Mouse (Mus musculus) 416B (cell line): ENCODE measurements around the gene Tmem156.
A peak's percentile ranks its signal among the peaks of the same experiment; 100 is the strongest.

ENCODE experiments used
- DNase-seq: peaks from one replicate; pipeline ENCODE4 v3.0.0; 2011; ENCODE audit warnings: low read depth

Tmem156 gene

GRCm38 (mm10) chr5:65096805-65097204 lies 4.9 kb upstream of the Tmem156 start:
- no peak for DNase-seq

- no peak for DNase-seq
These were observed 4.2 kb upstream of the Tmem156 start for GRCm38 (mm10) chr5:65096082-65096481.

- peak; percentile 63 for DNase-seq
These were observed 3.1 kb upstream of the Tmem156 start for GRCm38 (mm10) chr5:65094902-65095545.

GRCm38 (mm10) chr5:65093769-65094168 lies 1.8 kb upstream of the Tmem156 start:
- DNase-seq, result no peak

GRCm38 (mm10) chr5:65091184-65091858 lies 611 bp downstream of the Tmem156 start:
- peak; percentile 91 for DNase-seq

GRCm38 (mm10) chr5:65089707-65090106 lies 2.2 kb downstream of the Tmem156 start:
- peak; percentile 57 for DNase-seq

- peak; percentile 85 for DNase-seq
These were observed 5.4 kb downstream of the Tmem156 start for GRCm38 (mm10) chr5:65086522-65086921.

GRCm38 (mm10) chr5:65081836-65082235 lies 10.1 kb downstream of the Tmem156 start:
- no peak for DNase-seq

GRCm38 (mm10) chr5:65079881-65080280 lies 12.1 kb downstream of the Tmem156 start:
- no peak for DNase-seq

GRCm38 (mm10) chr5:65078081-65078480 lies 13.9 kb downstream of the Tmem156 start:
- DNase-seq, result peak; percentile 56

GRCm38 (mm10) chr5:65076748-65077147 lies 15.2 kb downstream of the Tmem156 start:
- no peak for DNase-seq

GRCm38 (mm10) chr5:65076087-65076486 lies 15.8 kb downstream of the Tmem156 start:
- peak; percentile 72 for DNase-seq

GRCm38 (mm10) chr5:65074693-65075092 lies 17.2 kb downstream of the Tmem156 start:
- DNase-seq, result no peak

GRCm38 (mm10) chr5:65073247-65073646 lies 18.7 kb downstream of the Tmem156 start:
- no peak for DNase-seq

GRCm38 (mm10) chr5:65071689-65072118 lies 20.2 kb downstream of the Tmem156 start:
- no peak for DNase-seq

- no peak for DNase-seq
These were observed 22.1 kb downstream of the Tmem156 start for GRCm38 (mm10) chr5:65069872-65070271.

- no peak for DNase-seq
These were observed 23.8 kb downstream of the Tmem156 start for GRCm38 (mm10) chr5:65068166-65068565.

- DNase-seq, result no peak
These were observed 28.7 kb downstream of the Tmem156 start for GRCm38 (mm10) chr5:65063266-65063665.

GRCm38 (mm10) chr5:65062236-65062635 lies 29.7 kb downstream of the Tmem156 start:
- DNase-seq, result no peak

- peak; percentile 42 for DNase-seq
These were observed 32.1 kb downstream of the Tmem156 start for GRCm38 (mm10) chr5:65059806-65060205.

- peak; percentile 28 for DNase-seq
These were observed 34.3 kb downstream of the Tmem156 start for GRCm38 (mm10) chr5:65057596-65057995.

GRCm38 (mm10) chr5:65051513-65051912 lies 40.4 kb downstream of the Tmem156 start:
- no peak for DNase-seq

GRCm38 (mm10) chr5:65049880-65050279 lies 42.1 kb downstream of the Tmem156 start:
- no peak for DNase-seq
